Mouse (Mus musculus) left cerebral cortex, adult 8-10 months (tissue): ENCODE data around the gene Raet1e. TPM values are rescaled to one million over a fixed set of nuclear protein-coding genes. Genes with fewer than 3 reads are reported as not detected.
"Not testable (repeated sequence)": the region's sequence is repeated elsewhere in the genome, so short reads cannot be mapped to it uniquely, and the experiment has no call there.

ENCODE experiments used
- DNase-seq, 2 experiments: peaks; one replicate each; pipeline ENCODE4 v3.0.0; 2022; ENCODE audit warnings: low spot score in 2 of 2
- total RNA-seq, 4 experiments: library from RNA; stranded (reverse); gene quantifications; 2 replicates each; pipeline ENCODE4 v1.2.4; 2022

Gene Raet1e
- not detected for total RNA-seq

DNA sequence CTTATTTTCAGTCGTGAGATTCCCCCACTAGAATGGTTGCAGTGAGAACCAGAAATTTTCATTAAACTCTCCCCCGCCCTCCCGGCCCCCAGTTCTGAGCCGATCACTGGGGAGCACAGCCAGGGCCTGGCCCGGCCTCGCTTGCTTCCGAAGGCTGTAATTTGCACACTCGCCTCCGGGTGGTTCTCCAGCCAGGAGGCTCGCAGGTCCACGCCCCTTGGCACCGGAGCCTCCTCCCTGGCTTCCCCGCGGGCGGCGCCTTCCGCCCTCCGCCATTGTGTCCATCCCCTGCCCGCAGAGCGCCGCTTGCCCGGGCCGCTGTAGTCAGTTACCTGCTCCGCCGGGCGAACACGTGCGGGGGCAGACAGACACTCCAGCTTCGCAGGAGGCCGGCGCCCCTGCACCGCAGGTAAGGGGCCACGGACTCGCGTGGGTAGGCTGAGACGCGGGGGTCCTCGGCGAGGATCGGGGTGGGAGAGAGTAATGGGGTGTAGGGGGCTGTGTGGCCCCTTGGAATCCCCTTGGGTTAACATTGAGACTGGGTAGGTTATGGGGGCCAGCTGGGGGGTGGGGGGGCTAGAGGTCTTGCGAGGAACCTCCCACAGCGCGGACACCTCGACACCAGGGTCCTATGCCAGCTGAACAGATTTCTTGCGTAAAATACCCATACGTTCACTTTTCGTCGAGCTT is at the start of gene Raet1e, which contains the start of gene H60b:
Gene Raet1e (plus strand): TSS at position 260 of the 690 bp plus-strand sequence.
Gene H60b (plus strand): TSS at position 277 of the 690 bp plus-strand sequence.
- not testable (repeated sequence) for DNase-seq

DNA sequence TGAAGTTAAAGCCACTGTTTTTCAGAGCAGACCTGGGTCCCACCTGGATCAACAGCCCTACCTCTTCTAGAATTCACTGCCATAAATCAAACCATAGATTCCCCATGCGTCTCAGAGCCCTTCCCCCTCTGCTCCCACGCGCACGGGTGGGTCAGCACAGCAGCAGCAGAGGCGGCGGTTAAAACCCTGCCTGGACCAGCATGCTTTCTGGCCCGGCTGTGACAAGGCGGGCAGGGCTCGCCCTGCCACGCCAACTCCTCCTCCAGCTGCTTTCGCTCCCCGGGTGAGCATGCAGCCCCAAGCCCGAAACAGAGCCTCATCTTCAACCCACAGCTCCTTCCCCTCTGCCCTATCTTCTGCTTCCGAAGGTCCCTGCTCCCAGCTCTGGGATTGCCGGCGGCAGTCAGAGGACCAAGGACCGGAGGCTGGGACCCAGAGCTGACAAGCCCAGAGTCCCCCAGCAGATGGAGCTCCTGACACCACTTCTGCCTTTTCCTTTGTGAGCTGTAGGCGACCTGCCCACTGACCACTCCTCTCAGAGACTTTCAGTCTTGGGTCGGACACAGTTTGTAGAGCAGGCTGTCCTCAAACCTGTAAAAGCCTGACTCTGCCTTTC is 17.6 kb upstream of the Raet1e start:
- DNase-seq, result peak in 1 of 2 experiments; percentile 54

DNA sequence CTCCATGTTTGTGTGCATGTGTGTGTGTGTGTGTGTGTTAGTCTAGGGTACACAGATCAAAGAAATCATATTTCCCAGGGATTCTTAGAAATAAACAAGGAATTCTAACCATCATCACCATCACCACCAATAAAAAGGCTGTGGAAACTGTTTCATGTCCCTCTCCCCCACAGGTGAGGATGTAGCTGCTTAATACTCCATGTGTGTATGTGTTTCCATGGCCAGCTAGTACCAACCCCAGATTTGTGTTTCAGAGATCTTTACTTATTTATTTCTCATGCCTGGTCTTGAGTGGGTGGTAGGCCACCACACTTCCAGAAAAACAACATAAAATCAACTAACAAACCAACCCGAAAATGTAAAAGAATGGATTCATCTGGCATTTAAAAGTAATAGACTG is 16.2 kb upstream of the Raet1e start:
- DNase-seq, result not testable (repeated sequence)

DNA sequence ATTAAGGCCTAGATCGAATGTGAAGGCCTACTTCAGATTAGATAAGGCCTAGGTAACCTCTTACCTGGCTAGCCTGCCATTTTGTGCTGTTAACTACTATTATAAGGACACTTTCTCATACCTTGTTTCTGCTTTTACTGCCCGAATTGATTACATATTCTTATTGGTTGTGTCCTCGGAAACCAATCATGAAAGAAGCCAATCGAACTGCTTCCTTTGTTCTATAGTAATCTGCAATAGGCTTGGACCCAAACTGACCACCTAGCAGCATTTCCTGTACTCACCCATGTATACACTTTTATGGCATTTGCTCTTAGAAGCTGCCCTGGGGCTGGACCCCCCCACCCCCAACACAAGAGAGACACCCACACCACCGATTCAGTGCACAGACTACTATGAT is 15.4 kb upstream of the Raet1e start:
- DNase-seq, result no peak

DNA sequence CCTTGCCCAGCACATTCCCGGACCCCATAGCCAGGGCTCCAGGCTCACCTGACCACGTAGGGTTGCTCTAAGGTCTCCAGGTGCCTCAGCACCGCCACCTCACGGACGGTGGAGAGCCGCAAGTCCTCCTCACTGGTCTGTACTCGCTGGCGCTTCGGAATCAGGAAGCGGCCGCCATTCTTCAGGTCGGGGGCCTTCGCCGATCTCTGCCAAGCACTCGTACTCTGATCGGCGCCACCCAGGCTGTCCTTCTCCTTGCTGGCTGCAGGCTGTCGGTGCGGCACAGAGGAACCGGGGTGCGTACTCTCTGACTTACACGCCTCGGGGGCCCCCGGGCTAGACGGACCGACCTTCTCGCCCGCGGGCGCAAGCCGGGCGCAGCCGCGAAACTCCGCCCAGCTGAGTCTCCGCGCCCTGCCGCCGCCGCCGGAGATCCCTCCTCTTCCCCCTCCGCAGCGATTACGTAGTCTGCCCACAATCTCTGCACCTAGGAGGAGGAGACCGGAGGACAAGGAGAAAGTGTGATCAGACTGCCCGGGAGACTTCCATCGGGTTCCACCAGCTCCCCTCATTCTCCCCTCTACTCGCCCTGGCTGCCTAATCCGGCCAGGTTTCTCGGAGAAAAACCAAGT is 9.8 kb upstream of the Raet1e start:
- peak in 1 of 2 experiments; percentile 21 for DNase-seq

DNA sequence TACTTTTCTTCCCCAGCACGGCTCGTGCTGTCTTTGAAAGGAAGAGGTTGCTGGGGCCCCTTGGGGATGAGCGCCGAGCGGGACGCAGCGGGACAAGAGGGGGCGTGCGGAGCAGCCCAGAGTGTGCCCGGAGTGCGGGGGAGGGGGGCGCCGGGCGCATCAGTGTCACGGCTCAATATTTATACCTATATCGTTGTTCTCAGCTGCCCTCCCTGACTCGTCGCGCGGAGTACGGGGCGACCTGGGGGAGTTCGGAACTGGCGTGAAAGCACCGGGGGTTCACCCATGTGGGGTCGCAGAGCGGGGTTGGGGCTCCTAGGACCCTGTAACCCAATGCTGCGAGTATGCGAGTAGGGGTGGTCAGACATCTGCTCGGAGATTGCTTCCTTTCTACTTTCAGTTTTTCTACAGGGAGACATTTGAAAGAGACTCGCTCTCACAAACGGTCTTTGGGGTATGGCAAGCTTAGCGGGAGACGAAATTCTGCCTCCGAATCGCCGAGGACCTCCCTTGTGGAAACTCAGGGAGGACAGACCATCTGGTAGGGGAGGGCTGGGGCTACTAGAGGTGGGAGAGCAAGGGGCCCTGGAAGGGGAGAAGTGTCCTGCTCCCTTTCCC is 9.2 kb upstream of the Raet1e start, which contains the start of gene E030030I06Rik:
Gene E030030I06Rik (minus strand): TSS at position 198 of the 618 bp plus-strand sequence.
- no peak for DNase-seq

DNA sequence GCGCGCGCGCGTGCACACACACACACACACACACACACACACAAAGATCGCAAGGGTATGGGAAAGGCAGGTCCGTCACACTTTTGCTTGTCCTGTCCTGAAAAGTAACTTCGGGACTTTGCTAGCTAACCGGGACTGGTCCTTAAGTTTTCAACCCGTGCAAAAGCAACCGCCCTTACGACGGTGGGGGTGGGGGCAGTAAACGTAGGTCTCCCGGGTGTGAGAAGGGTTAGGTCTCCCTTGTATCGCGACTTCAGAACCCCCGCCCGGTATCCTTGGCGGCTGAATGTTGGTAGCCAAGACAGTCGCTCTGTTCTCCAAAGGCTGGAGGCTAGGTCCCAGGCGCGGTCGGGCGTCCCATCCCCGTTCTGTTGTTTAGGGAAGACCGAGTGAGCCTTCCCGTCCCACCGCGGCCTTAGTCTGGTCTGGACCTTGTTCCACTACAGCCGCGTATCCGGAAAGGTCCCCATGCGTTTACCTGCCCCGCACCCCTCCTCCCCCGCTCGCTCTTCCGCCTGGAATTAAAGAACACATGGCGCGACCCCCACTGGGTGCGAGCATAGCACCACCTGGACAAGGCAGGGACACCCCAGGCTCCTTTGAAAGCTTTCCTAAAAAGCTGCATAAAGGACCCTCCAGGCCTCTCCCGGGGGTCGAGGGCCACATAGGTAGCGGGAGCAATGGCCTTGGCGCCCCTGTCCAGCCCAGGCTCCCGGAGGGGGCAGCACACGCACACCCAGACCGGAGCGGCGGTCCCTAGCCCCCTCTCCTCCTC is 8.5 kb upstream of the Raet1e start:
- no peak for DNase-seq

DNA sequence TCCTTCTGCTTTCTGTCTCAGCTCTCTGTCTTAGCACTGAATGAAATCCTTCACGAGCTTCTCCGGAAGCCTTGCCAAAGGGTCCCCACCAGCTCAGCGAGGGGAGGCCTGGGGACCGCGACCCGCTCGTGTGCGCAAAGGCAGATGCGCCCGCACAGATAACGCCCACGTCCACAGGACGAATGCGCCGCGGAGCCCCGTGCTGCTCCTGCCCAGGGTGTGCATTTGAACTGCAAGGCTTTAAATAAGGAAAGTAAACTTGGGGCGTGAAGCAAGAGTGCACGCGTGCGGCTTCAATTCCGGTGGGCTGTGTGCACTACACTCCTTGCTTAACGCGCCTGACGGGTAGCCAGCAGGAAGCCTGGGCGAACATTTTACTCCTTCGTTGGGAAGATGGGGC is 7.8 kb upstream of the Raet1e start:
- no peak for DNase-seq

DNA sequence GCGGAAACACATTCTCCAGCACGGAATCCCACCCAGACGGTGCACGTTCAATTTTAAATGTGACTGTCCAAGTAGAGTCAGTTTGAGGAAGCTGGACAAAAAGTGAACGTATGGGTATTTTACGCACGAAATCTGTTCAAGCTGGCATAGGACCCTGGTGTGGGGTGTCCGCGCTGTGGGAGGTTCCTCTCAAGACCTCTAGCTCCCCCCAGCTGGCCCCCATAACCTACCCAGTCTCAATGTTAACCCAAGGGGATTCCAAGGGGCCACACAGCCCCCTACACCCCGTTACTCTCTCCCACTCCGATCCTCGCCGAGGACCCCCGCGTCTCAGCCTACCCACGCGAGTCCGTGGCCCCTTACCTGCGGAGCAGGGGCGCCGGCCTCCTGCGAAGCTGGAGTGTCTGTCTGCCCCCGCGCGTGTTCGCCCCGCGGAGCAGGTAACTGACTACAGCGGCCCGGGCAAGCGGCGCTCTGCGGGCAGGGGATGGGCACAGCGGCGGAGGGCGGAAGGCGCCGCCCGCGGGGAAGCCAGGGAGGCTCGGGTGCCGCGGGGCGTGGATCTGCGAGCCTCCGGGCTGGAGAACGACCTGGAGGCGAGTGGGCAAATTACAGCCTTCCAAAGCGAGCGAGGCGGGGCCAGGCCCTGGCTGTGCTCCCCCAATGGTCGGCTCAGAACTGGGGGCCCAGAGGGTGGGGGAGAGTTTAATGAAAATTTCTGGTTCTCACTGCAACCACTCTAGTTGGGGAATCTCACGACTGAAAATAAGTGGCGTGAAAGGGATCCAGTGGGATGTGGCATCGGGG is 7.1 kb upstream of the Raet1e start:
- DNase-seq, result not testable (repeated sequence)

DNA sequence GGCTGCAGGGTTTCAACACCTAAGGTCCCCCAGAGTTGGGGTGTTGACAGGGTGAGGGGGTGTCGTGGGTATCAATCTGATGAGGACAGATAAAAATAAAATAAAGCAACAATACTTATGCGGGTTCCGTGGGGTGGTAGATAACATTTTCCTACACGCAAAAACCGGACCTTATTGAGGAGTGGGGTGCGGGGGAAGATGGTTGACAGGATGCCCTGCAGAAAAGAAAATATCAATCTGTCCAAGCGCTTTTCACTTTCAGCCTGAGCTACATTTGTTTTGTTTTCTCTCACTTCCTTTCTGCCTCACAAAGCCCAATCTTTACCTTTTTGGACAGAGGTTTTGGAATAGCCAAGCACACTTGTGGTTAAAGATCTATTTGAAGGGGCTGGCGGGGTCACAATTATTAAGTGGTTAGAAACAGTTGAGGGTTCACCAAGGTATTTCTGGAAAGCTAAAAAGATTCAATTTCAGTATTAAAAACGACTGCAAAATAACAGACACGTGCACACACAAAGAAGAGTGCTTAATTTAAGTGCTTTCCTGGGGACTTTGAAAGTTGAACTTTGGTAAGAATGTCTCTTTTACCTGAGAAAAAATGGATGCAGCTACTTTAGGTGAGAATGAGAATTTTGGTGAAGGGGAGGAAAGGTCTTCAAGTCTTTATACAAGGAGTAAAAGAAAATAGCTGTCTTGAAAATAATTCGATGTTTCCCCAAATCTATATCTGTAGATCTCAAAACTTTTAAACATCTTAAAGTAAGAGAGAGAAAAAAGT is 6.3 kb upstream of the Raet1e start:
- not testable (repeated sequence) for DNase-seq

DNA sequence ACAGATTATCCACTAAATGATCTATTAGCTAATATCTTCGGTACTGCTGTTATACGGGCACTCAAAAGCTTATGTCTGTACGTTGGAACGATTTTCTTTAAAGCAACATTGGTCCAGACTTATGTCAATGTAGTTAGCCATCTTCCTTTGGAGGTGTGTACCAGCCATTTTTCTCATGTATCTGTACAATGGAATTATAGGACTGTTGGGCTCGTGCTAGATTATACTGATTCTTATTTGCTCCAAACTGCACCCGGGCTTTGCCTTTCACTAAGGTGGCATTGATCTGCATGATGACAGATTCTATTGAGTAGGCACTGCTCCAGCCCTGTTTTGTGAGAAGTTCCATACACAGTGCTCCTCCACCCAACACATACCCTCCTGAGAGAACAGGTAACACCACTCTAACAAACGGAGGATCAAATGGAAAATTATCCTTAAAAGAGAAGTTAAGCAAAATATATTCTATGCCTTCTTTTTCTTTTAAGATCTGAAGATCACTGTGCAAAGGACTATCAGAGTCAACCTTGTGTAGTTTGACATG is 5.2 kb upstream of the Raet1e start:
- DNase-seq, result not testable (repeated sequence)

DNA sequence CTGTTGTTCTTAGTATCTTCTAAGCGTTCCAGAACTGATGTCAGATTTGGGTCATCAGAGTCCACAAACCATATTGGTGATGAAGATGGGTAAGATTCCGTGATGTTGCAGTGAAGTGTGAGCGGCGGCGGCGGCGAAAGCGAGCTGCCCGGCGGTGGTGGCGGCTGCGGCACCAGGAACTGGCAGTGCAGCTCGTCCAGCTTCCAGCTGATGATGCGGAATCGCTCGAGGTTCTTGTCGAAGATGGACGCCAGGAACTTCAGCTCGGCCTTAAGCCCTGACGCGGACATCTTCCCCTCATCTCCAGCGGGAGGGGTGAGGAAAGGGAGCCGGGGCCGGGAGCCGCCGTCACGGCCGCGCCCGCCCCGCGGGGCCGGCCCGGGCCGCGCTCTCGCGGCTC is 4.2 kb upstream of the Raet1e start:
- DNase-seq, result not testable (repeated sequence)

DNA sequence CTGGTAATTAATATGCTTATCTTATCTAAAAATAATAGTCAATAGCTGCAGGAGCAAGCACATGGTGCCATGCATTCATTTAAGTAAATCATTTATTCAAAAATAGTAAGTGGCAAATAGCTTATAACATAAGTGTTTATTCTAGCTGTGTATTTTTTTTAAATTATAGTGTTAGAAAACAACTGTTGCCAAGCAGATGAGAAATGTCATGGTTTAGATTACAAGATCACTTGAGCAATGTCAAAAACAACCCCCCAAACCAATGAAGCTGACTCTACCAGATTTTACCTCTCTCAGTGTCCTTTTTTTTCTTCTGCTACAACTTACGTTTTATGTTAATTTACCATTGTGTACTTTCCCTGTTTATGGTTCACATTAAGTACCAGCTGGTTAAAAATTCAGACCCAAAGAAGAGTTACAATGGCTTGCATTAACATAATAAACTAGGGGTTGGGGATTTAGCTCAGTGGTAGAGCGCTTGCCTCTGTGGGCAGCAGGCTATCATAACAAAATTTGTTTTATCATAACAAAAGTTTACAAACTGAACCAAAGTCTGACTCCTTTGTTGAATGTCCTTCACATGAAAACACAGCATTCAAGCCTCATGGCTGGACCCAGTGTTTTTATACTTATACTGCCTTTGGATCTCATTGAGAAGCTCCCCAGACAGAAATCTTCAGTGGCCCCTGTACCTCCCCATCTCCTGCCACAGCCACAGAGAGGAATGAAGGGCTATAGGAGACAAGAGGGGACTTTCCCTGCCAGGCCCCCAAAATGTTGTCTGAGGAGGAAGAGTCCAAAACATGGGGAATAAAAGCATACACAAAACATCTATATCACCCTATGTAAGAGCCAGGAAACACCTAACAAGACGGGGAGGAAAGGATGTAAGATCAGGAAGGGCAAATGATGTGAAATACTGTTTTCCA is 3.2 kb upstream of the Raet1e start:
- no peak for DNase-seq

DNA sequence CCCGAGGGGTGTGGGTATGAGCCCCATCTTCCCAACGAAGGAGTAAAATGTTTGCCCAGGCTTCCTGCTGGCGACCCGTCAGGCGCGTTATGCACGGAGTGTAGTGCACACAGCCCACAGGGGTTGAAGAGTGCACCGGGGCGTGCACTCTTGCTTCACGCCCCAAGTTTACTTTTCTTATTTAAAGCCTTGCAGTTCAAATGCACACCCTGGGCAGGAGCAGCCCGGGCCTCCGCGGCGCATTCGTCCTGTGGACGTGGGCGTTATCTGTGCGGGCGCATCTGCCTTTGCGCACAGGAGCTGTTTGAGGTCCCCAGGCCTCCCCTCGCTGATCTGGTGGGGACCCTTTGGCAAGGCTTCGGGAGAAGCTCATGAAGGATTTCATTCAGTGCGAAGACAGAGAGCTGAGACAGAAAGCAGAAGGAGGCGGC is 777 bp downstream of the Raet1e start:
- no peak for DNase-seq

DNA sequence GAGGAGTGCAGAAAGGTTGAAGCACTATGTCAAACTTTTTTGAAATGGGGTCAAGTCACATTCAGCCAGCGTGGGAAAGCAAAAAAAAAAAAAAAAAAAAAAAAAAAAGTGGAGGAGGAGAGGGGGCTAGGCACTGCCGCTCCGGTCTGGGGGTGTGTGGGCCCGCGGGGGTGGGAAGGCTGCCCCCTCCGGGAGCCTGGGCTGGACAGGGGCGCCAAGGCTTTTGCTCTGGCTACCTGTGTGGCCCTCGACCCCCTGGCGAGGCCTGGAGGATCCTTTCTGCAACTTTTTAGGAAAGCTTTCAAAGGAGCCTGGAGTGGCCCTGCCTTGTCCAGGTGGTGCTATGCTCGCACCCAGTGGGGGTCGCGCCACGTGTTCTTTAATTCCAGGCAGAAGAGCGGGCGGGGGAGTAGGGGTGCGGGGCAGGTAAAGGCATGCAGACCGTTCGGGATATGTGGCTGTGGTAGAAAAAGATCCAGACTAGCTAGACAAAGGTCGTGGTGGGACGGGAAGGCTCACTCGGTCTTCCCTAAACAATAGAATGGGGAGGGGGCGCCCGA is 1.3 kb downstream of the Raet1e start:
- no peak for DNase-seq

DNA sequence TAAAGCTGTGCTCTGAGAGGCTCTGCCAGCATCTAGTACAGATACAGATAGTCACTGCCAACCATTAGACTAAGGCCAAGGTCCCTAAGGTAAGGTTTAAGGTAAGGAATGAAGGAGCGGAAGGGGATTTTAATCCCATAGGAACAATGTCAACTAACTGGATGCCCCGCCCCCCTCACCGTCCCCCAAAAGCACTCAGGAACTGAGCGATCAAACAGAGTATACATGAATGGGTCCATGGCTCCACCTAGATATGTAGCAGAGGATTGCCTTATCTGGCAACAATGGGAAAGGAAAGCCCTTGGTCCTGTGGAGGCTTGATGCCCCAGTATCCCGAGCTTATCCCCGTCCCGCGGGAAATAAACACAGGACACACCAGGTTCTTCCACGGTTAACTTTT is 4.9 kb downstream of the Raet1e start:
- DNase-seq, result not testable (repeated sequence)

DNA sequence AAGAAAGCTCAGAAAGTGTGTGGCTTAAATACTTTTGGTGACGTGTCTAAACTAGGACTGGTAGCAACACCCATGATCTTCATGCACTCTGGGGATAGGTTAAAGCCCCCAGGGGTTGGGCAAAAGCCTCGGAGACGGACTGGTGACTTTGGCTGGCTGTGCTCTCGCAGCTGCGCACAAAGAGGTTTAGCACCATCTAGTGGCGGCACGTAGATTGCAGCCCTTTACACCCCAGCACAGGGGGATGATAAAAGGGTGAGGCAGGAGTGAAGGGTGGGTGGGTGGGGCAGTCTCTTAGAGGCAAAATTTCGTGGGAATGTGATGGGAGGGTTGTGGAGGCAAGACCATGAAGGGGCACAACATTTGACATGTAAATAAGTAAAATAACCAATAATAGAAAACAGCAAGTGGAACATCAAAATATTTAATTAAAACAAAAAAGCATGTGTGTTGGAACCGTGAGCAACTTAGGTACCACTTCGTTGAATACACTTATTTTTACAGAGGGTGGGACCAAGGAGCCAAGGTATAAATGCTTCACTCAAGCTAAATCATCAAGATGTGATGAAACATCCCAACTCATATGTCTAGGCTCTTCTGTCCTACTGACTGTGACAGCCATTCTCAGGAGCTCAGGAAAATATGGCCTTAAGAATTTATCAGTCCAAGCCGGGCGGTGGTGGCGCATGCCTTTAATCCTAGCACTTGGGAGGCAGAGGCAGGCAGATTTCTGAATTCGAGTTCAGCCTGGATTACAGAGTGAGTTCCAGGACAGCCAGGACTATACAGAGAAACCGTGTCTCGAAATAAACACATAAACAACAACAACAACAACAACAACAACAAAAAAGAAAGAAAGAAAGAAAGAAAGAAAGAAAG is 5.6 kb downstream of the Raet1e start:
- DNase-seq, result peak in 1 of 2 experiments; percentile 78
